Mouse (Mus musculus) CH12.LX (cell line): ENCODE data around the gene A930033H14Rik. TPM values are rescaled to one million over a fixed set of nuclear protein-coding genes. Genes with fewer than 3 reads are reported as not detected.

Experiments used
- DNase-seq: peaks from one replicate; pipeline ENCODE4 v3.0.0-alpha.2; 2013; ENCODE audit errors: extremely low read depth
- H3K27ac ChIP-seq: 2 replicates; pipeline ENCODE4 v1.5.1; 2012; ENCODE audit warnings: low read depth, mild to moderate bottlenecking, control low read depth, moderate library complexity; ENCODE audit not compliant: insufficient read depth
- H3K27me3 ChIP-seq: replicated peaks from 2 replicates; pipeline ENCODE3; 2012; ENCODE audit warnings: inconsistent platforms
- H3K36me3 ChIP-seq, 2 experiments: replicated peaks in 1 of 2; 2 replicates each; pipeline versions ENCODE3 to v1.6.1; 2012; ENCODE audit warnings: inconsistent platforms in 1 of 2, low read length in 1 of 2, mild to moderate bottlenecking in 1 of 2, mixed read lengths in 1 of 2, moderate library complexity in 1 of 2; ENCODE audit not compliant: control insufficient read depth in 1 of 2, insufficient read depth in 1 of 2
- H3K4me1 ChIP-seq, 2 experiments: 2 replicates each; pipeline ENCODE4 v1.6.1; 2012; ENCODE audit warnings: inconsistent platforms in 1 of 2, moderate library complexity in 1 of 2; ENCODE audit not compliant: insufficient read depth in 2 of 2, control insufficient read depth in 1 of 2
- H3K4me2 ChIP-seq: 2 replicates; pipeline ENCODE4 v1.6.1; 2012; ENCODE audit warnings: low read depth, mild to moderate bottlenecking, control low read depth; ENCODE audit not compliant: poor library complexity, insufficient read depth, severe bottlenecking
- H3K4me3 ChIP-seq, 3 experiments: fragments of 150-350 bp in 1 of 3; sonication (generic) in 1 of 3; replicated peaks in 1 of 3; 2 replicates each; pipeline versions ENCODE3 to v1.5.1; 2011 to 2012; ENCODE audit warnings: low read depth in 2 of 3, low read length in 2 of 3, mild to moderate bottlenecking in 2 of 3, moderate library complexity in 2 of 3, control low read depth in 1 of 3, improper control_type of control experiment in 1 of 3, inconsistent platforms in 1 of 3, mixed read lengths in 1 of 3; ENCODE audit not compliant: poor library complexity in 1 of 3
- H3K79me2 ChIP-seq: replicated peaks from 2 replicates; pipeline ENCODE4 v1.6.1; 2012; ENCODE audit warnings: mild to moderate bottlenecking, moderate library complexity; ENCODE audit not compliant: control insufficient read depth, poor library complexity, insufficient read depth, severe bottlenecking; ENCODE audit errors: extremely low read depth
- H3K9ac ChIP-seq: 2 replicates; pipeline ENCODE4 v1.6.1; 2012; ENCODE audit warnings: low read depth, mild to moderate bottlenecking, control low read depth, moderate library complexity; ENCODE audit not compliant: insufficient read depth
- H3K9me3 ChIP-seq: replicated peaks from 2 replicates; pipeline ENCODE3; 2012; ENCODE audit warnings: low read length, inconsistent platforms, mixed read lengths
- BHLHE40 ChIP-seq: IDR thresholded peaks from 2 replicates; pipeline ENCODE4 v1.6.1; 2011; ENCODE audit warnings: mild to moderate bottlenecking, low read depth, low read length, improper control_type of control experiment
- CHD2 ChIP-seq: IDR thresholded peaks from 2 replicates; pipeline ENCODE4 v1.6.1; 2011; ENCODE audit warnings: low read length, improper control_type of control experiment
- CTCF ChIP-seq, 2 experiments: IDR thresholded peaks in 1 of 2; conservative IDR thresholded peaks in 1 of 2; 2 replicates each; pipeline ENCODE4 v1.5.1; 2011 to 2012; ENCODE audit warnings: low read depth in 2 of 2, low read length in 2 of 2, improper control_type of control experiment in 1 of 2, inconsistent platforms in 1 of 2, mild to moderate bottlenecking in 1 of 2, moderate library complexity in 1 of 2
- E2F4 ChIP-seq: IDR thresholded peaks from 2 replicates; pipeline ENCODE4 v1.6.1; 2011; ENCODE audit warnings: low read depth, low read length, improper control_type of control experiment; ENCODE audit not compliant: insufficient replicate concordance
- ETS1 ChIP-seq: conservative IDR thresholded peaks from 2 replicates; pipeline ENCODE4 v1.6.1; 2012; ENCODE audit warnings: low read depth, mild to moderate bottlenecking, inconsistent platforms, low read length, improper control_type of control experiment, moderate library complexity
- HCFC1 ChIP-seq: IDR thresholded peaks from 2 replicates; pipeline ENCODE4 v1.6.1; 2012; ENCODE audit warnings: low read depth, mild to moderate bottlenecking, inconsistent platforms, low read length, improper control_type of control experiment
- JUND ChIP-seq: conservative IDR thresholded peaks from 2 replicates; pipeline ENCODE4 v1.6.1; 2011; ENCODE audit warnings: low read depth, low read length, improper control_type of control experiment
- MAFK ChIP-seq: IDR thresholded peaks from 2 replicates; pipeline ENCODE4 v1.6.1; 2011; ENCODE audit warnings: low read length, improper control_type of control experiment; ENCODE audit not compliant: insufficient replicate concordance
- MAX ChIP-seq: IDR thresholded peaks from 2 replicates; pipeline ENCODE4 v1.6.1; 2011; ENCODE audit warnings: low read length, improper control_type of control experiment
- NELFE ChIP-seq: IDR thresholded peaks from 2 replicates; pipeline ENCODE4 v1.6.1; 2011; ENCODE audit warnings: low read depth, low read length, improper control_type of control experiment
- NRF1 ChIP-seq: IDR thresholded peaks from 2 replicates; pipeline ENCODE4 v1.6.1; 2014; ENCODE audit warnings: low read depth, mild to moderate bottlenecking, inconsistent platforms, low read length, improper control_type of control experiment, moderate library complexity
- PAX5 ChIP-seq: IDR thresholded peaks from 2 replicates; pipeline ENCODE4 v1.6.1; 2012; ENCODE audit warnings: low read length, inconsistent platforms, mixed read lengths
- POLR2A ChIP-seq: IDR thresholded peaks from 2 replicates; pipeline ENCODE4 v1.6.1; 2011; ENCODE audit warnings: low read depth, mild to moderate bottlenecking, improper control_type of control experiment, low read length
- POLR2AphosphoS2 ChIP-seq: IDR thresholded peaks from 2 replicates; pipeline ENCODE4 v1.6.1; 2011; ENCODE audit warnings: low read depth, low read length, improper control_type of control experiment
- RAD21 ChIP-seq: IDR thresholded peaks from 2 replicates; pipeline ENCODE4 v1.6.1; 2011; ENCODE audit warnings: low read depth, mild to moderate bottlenecking, low read length, improper control_type of control experiment, moderate library complexity
- SMC3 ChIP-seq: IDR thresholded peaks from 2 replicates; pipeline ENCODE4 v1.6.1; 2011; ENCODE audit warnings: low read depth, low read length, improper control_type of control experiment
- TBP ChIP-seq: conservative IDR thresholded peaks from 2 replicates; pipeline ENCODE4 v1.6.1; 2011; ENCODE audit warnings: low read depth, low read length, improper control_type of control experiment
- TCF12 ChIP-seq: IDR thresholded peaks from 2 replicates; pipeline ENCODE4 v1.6.1; 2014; ENCODE audit warnings: low read depth, mild to moderate bottlenecking, inconsistent platforms, low read length, improper control_type of control experiment
- UBTF ChIP-seq: IDR thresholded peaks from 2 replicates; pipeline ENCODE4 v1.6.1; 2012; ENCODE audit warnings: low read depth, mild to moderate bottlenecking, inconsistent platforms, low read length, improper control_type of control experiment, moderate library complexity
- ZC3H11A ChIP-seq: IDR thresholded peaks from 2 replicates; pipeline ENCODE4 v1.6.1; 2012; ENCODE audit warnings: low read depth, mild to moderate bottlenecking, inconsistent platforms, low read length, improper control_type of control experiment
- dilution Hi-C: fragments of 300-500 bp; cut with MboI; formaldehyde crosslinking; loops from 2 replicates; pipeline ENCODE4 v1.14.3; 2020; ENCODE audit warnings: low sequenced_read_pairs; ENCODE audit not compliant: extremely low pct_unique_long_range_greater_than_20kb, extremely low pct_ligation_motif_present
- in situ Hi-C: fragments of 300-500 bp; cut with MboI; formaldehyde crosslinking; loops from 3 replicates; pipeline ENCODE4 v1.14.3; 2019; ENCODE audit warnings: low sequenced_read_pairs, low pct_ligation_motif_present, low pct_unique_long_range_greater_than_20kb, mixed read lengths
- polyA plus RNA-seq: library from polyadenylated mRNA; unstranded; fragments of >175 nt; gene quantifications from 2 replicates; pipeline ENCODE4 v1.2.1, GENCODE M21; 2012; ENCODE audit warnings: low read depth; ENCODE audit not compliant: insufficient read length
- total RNA-seq, 2 experiments: library from RNA; depleted of rRNA; stranded (reverse); fragments of 300-350 nt in 1 of 2; fragments of >200 nt in 1 of 2; gene quantifications; 2 replicates each; pipeline ENCODE4 v1.2.3; 2012 to 2014

Gene A930033H14Rik
- total and polyA plus RNA-seq, 3 experiments = 0.13 to 0.85 (median 0.46) TPM

DNA sequence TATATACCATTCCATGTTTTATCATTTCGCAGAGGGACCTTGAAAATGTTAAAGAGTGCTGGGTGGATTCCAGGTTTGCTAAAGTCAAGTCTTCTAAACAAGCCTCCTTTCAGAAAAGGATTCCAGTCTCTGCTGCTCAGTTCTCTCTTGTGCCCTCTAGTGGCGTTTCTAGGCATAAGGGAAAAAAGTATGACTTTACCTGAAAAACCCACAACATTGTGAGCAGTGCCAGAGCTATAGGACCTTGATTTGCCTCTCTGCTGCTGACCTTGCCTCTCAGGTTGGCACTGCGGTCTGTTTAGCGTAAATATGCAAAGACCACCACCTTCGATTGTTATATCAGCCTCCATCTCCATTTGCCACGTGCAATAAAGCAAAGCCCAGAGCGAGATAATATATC lies 47.8 kb downstream of the A930033H14Rik start:
- Histone ChIP-seq H3K4me3 (no peak overlapping the region), H3K27ac (no peak overlapping the region), H3K9ac (no peak overlapping the region), H3K9me3 (no peaks in the 10 kb centered on the region), H3K36me3 (no peaks in the 10 kb centered on the region), H3K4me1 (no peaks in the 10 kb centered on the region), H3K79me2 (no peaks in the 10 kb centered on the region), H3K27me3 (no peaks in the 10 kb centered on the region), H3K4me2 (no peak overlapping the region)
- DNase-seq = peak; percentile 54
- dilution Hi-C loops (no loop called here), in situ Hi-C loops (no loop called here)
- TF ChIP-seq CTCF (conservative IDR thresholded peaks at IDR 0.05 in 1 of 2, IDR thresholded peaks at IDR 0.05 in 1 of 2; ENCODE audit: low read depth in 2 of 2, low read length in 2 of 2) (peak; percentile 76 to 77), SMC3 (peak; percentile 47), RAD21 (peak; percentile 36), TCF12 (no peak)

DNA sequence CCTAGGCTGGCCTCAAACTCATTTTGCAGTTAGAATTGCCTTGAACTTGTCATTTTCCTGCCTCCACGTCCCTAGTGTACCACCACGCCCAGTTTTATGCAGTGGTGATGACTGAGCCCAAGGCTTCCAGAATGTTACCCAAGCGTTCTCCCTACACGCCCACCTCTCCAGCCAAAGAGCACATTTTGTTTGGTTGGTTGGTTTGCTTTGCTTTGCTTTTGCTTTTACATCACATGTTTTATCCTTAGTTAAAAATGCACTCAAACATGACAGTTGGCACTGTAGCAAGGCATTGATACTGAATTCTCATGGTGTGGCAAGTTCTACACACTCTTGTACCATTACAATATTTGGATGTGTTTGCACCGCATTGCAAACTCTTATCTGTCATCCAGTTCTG lies 49.7 kb downstream of the A930033H14Rik start:
- Histone ChIP-seq H3K4me3 (no peak overlapping the region), H3K9me3 (no peaks in the 10 kb centered on the region), H3K27me3 (no peaks in the 10 kb centered on the region), H3K36me3 (no peaks in the 10 kb centered on the region), H3K4me1 (no peaks in the 10 kb centered on the region), H3K79me2 (no peaks in the 10 kb centered on the region), H3K9ac (no peak overlapping the region), H3K4me2 (no peak overlapping the region), H3K27ac (no peak overlapping the region)
- TF ChIP-seq PAX5 (no peak), POLR2A (no peak), BHLHE40 (no peak), ZC3H11A (no peak), E2F4 (no peak), TCF12 (no peak), ETS1 (no peak), NRF1 (no peak), CHD2 (no peak), CTCF (conservative IDR thresholded peaks at IDR 0.05 in 1 of 2, IDR thresholded peaks at IDR 0.05 in 1 of 2; ENCODE audit: low read depth in 2 of 2, low read length in 2 of 2) (no peak), MAX (no peak), JUND (no peak), SMC3 (no peak), UBTF (no peak), TBP (no peak), HCFC1 (no peak), MAFK (no peak), POLR2AphosphoS2 (no peak), NELFE (no peak)
- dilution Hi-C loops (no loop called here), in situ Hi-C loops (no loop called here)
- no peak for DNase-seq
